Mouse (Mus musculus) adrenal gland, postnatal 36 days (tissue): ENCODE measurements around the gene Nrxn1. TPM values are rescaled to one million over a fixed set of nuclear protein-coding genes. Genes with fewer than 3 reads are reported as not detected.

ENCODE experiments used
- DNase-seq, 2 experiments: peaks; one replicate each; pipeline ENCODE4 v3.0.0; 2021; ENCODE audit warnings: mixed read lengths in 1 of 2
- long read RNA-seq, 2 experiments: library from polyadenylated mRNA; stranded (forward); transcript quantifications; one replicate each; pipeline ENCODE4 v2.0.0; 2021; ENCODE audit warnings: borderline sequencing depth in 2 of 2
- total RNA-seq, 2 experiments: library from RNA; stranded (reverse); gene quantifications; 2 replicates each; pipeline ENCODE4 v1.2.3; 2021

The Nrxn1 gene
- 10 to 100 TPM in 1 of 2 experiments, 1 to 10 TPM in 1; 5.4 to 12.8 TPM for total RNA-seq
- long read RNA-seq, experiment 1: 0 reads
- long read RNA-seq, experiment 2: 0 reads

- DNase-seq: no peak
Measured at GRCm38 (mm10) chr17:91093042-91093080, at the start of gene Nrxn1. Nrxn1 (minus strand) TSS chr17:91093071.

DNA sequence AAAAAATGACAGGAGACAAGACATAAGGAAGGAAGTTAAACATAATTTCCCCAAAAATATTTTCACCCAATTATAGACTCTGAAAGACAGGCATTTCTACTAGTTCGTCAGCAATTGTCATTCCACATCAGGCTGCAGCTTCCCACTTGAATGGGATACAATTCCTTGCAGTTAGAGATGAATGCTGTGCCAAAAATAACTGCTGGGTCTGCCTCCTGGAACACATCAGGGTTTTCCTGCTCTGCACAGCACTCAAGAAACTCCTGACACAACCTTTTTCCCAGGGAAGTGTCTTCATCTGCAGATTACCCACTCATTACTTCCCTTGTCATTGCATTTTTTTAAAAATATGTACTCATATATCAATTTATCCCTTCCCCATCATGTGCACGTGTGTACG, 44.0 kb upstream of the Nrxn1 start:
- DNase-seq: no peak

DNA sequence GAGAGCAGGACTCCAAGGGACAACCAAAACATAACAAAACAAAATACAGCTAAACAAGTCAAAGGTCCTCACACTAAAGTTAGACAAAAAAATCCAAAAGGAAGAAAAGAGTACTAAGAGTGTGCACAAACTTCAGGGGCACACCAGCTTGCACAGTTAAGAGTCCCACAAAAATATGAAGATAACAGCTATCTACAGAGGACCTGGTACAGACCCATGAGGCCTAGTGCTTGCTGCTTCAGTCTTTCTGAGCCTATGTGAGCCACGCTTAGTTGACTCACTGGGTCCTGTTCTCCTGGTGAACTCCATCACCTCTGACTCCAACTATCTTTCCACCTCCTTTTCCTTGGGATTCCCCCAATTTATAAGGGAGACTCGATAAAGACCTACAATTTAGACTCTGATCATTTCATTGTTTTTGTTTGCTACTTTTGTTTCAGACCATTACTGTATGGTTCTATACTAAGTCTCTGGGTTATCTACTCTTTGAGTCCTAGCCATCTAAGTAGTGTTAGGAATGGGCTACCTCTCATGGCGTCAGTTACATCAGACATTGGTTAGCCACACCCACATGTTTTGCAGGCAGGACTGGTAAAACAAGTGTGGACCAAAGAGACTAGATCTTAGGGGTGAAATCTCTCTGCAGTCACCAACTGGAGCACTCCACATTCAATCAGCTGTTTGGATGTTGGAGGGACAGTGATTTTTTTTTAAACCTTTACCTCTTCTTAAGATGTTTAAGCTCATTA, 20.2 kb upstream of the Nrxn1 start:
- no peak for DNase-seq

DNA sequence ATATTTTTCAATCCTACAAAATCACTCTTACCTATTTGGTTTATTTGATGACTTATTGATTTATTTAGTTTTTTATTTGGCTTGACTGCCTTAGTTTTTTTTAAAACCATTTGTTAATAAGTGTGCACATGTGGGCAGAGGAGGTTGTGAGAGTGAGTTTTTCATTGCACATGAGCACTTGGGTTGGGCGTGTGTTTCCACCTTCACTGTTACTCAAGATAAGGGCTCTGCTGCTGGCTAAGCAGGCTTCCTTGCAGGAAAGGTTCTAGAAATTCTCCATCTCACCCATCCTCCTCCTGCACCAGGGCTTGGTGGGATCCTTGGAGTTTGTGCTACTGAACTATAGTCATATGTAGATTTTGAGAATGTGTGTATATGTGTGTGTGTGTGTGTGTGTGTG, 19.2 kb upstream of the Nrxn1 start:
- no peak for DNase-seq

- DNase-seq: no peak
Measured at GRCm38 (mm10) chr17:91093081-91093875, 407 bp upstream of the Nrxn1 start.

DNA sequence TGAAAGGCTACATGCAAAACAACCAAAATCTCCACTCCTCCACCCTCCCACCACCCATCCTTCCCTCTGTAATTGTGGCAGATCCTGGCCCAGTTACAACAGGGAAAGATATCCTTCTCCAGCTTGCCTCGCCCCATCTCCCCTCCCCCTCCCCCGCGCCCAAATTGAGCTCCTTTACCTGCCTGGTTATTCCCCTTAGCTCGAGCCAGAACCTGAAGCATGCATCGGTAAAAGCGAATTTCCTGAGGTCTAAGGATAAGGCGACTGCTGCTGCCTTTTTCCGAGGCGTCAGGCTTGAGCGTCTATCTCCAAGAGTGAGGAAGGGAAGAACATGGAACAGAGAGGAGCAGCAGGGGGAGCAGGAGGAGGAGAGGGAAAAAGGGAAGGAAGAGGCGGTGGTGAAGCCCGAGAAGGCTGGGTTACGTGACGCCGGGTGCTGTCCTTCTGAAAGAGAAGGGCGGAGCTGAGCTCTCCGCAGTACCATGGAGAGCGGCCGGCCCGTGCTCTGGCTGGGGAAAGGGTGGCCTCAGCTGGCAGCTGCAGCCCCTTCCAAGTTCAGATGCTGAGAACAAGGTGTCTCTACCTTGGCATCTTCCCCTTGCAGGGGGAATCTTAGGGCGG, 340 bp downstream of the Nrxn1 start:
- peak; percentile 62 to 69 for DNase-seq

GRCm38 (mm10) chr17:91090631-91091030, 2.2 kb downstream of the Nrxn1 start:
- DNase-seq: no peak

- DNase-seq: no peak
Measured at GRCm38 (mm10) chr17:91088991-91089390, 3.9 kb downstream of the Nrxn1 start.

GRCm38 (mm10) chr17:91088037-91088715, 4.7 kb downstream of the Nrxn1 start:
- no peak for DNase-seq

DNA sequence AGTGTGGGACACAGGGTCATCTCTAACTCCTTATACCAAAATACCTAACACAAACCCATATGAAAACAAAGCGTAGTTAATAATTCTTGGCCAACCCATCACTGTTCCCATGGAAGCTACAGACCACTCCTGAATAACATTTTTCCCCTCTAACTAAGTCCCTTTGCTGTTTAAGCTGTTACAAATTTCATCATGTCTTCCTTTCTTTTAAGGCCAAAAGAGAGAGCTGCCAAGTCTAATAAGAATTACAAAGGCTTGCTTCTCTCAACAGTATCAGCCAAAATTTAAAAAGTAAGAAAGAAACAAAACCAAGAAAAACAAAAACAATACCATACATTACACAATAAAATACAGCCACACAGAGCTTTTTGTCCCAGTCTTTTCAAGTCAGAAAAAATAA, 6.5 kb downstream of the Nrxn1 start:
- no peak for DNase-seq

GRCm38 (mm10) chr17:91085416-91085815, 7.5 kb downstream of the Nrxn1 start:
- DNase-seq: no peak

GRCm38 (mm10) chr17:91079096-91079495, 13.8 kb downstream of the Nrxn1 start:
- no peak for DNase-seq

GRCm38 (mm10) chr17:91074780-91075179, 18.1 kb downstream of the Nrxn1 start:
- DNase-seq: no peak

- DNase-seq: no peak
Measured at GRCm38 (mm10) chr17:91033466-91033865, 59.4 kb downstream of the Nrxn1 start.

GRCm38 (mm10) chr17:91025061-91025623, 67.7 kb downstream of the Nrxn1 start:
- DNase-seq: peak in 1 of 2 experiments; percentile 3

GRCm38 (mm10) chr17:91007385-91008089, 85.3 kb downstream of the Nrxn1 start:
- no peak for DNase-seq

DNA sequence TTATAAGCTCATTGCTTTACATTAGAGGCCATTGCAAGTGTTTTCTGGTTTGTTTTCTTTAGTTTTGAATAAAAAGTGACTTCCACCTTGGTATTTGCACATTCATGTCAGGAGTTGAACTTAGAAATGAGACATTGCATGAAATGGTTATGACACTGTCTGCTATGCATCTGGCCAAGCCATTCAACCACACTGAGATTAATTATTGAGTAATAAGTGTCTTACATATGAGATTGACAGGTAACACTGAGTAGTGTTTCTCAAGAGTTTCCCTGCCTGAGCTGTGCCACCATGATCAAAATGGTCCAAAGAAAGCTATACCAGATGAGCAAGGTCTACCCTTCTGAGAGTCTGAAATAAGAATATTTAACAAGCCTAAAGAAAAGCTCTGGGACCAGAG, 92.5 kb downstream of the Nrxn1 start:
- DNase-seq: no peak

DNA sequence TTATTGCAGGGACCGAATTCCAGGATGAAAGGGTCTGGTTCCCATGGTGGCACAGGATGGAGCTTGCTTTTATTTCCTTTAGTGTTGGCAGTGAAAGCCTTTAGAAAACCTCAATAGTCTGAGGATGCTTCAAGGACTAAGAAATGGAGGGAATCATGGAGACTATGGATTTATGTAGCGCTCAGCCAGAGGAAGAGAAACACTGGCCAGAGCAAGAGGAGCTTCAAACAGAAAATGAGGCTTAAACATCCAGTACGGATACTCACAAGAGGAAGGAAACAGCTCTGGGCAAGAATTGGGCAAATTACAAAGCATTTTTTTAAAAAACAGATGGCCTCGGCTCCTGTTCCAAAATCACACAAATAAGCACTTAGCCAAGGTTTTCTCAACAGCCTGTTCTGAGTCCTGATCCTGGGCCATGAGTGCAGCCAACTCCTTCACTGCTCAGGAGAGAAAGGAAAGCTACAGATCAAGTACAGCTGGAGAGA, 93.2 kb downstream of the Nrxn1 start:
- no peak for DNase-seq

DNA sequence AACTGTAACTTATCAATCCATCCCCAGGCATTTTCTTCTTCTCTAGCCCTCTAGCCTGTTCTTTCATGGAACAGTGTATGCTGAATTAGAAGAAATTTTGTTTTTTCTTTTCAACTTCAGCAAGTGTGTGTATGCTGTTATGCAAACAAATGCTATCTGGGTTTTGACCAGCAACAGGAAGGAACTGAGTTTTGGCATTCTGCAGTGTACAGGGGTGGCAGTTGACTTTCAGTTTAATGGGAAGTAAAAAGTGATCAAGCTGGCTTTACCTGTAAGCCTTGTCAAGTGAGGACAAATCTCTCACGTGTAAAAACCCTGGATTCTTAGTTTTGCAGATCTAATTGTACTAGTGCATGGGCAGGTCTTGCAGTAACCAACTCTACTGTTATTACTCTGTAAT, 95.2 kb downstream of the Nrxn1 start:
- no peak for DNase-seq

DNA sequence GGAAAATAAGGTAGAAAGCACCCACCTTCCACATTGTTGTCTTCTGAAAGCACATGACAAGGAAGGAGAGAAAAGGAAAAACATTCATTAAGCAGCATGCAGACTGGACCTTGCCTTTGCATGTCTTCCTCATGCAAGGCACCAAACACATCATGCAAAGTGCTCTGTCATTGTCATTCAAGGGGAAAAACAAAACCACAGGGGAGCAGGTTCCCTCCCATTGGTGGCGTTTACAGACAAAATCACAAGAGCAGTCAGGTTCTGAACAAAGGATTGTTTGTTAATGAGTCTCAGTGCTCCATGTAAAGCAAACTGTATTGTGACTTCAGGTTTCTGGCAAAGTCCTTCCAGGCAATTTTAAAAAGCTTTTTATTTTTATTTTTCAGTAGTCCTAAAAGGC, 97.4 kb downstream of the Nrxn1 start:
- DNase-seq: no peak

DNA sequence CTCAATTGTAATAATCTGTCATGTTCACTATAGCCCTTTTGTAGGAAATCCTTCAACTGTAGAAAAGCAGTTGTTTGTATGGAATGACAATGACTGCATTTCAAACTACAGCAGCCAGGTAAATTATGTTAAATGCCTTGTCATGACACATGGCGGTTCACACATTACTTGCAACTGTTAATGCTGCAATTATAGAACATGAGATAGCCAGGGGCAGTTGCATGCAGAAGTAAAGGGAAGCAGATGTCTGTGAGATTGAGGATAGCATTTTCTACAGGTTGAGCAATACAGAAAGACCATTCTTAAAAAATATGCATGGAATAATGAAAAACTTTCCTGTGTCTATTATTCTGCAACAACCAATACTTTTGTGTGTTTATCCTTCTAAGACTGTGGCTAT, 98.6 kb downstream of the Nrxn1 start:
- no peak for DNase-seq

GRCm38 (mm10) chr17:90990747-90991146, 102.1 kb downstream of the Nrxn1 start:
- no peak for DNase-seq
